Mouse (Mus musculus): ENCODE measurements at regions not wholly inside any gene's neighbourhood (a gene's known extent, or its start where the extent isn't known, plus 50 kb on each side); places are given as distances from the start of the nearest gene placed in this dataset.

DNA sequence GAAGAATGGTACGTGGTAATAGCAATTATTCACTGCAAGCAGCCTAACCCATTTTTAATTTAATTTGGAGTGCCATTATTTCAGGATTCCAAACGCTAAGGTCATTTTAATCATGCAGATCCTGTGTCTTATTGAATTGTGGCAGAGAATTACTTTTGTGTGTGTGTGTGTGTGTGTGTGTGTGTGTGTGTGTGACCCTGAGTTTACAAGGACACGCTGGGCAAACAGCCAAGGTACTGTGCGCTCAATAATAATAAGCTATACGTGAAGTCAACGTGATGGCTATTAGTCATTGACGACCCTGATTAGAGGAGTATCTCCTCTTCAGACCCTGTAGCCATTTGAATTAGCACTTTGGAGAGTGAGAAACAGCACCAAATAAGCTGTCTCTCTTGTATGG, 144.1 kb downstream of the Klf7 start:
- ATAC-seq: no peak

DNA sequence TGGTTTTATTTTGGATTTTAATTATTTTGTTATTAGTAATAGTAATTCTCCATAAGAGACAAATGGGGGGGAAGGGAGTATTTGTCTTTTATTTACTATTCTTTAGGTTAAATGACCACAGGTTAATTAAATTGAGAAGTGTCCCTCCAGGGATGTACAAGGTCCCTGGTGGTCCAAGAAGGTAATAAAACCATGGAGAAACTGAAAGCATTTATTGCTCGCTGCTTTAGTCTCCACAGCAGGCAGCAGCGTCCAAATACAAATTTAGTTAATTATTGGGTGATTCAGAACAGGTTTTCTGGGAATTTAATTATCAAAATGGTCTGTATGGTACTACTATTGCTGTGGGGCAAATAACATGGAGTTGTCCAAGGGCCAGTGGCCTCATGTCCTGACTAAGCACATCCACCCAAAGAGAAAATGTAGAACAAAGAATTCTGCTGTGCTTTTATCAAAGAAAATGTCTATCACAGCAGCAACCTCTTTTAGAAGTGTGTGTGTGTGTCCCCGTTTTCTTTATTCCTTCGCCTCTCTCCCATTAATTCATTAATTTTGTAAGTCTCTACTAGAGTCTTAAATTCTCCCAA, 144.7 kb downstream of the Klf7 start:
- ATAC-seq: no peak

DNA sequence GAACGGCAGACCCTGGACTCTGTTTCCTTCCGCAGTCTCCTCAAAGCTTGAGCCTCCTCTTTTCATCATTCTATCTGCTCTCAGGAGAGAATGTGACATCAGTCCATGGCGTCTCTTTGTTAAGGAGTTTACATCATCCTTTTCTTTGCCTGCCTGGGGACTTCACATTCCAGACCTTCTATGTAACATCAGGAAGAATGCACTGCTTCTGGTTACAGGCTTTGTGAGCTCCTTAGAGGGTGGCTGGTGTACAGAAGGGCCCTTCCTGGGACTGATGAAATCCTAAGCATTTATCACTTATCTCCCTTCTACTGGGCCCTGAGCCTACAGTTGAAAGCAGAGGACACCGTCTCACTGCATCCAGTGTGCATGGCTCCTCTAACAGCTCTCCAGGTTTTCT, 145.2 kb downstream of the Klf7 start:
- ATAC-seq: no peak

DNA sequence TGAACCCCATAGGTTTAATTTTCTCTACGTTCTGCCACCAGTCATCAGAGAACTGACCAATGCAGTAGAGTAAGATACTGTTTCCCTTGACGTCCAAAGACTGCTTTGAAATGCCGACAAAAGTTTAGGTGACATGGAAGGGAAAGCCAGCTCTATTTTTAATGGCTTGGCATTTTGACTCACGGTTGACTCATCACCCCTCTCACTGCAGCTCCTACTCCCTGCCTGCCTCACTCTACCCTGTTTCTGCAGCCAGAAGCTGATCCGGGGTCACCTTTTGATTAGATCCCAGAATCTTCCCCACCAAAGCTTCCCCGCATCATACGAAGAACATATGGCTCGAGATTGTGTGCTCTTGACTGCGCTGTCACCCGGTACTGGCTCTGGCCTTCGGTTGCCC, 154.2 kb downstream of the Klf7 start:
- ATAC-seq: no peak

DNA sequence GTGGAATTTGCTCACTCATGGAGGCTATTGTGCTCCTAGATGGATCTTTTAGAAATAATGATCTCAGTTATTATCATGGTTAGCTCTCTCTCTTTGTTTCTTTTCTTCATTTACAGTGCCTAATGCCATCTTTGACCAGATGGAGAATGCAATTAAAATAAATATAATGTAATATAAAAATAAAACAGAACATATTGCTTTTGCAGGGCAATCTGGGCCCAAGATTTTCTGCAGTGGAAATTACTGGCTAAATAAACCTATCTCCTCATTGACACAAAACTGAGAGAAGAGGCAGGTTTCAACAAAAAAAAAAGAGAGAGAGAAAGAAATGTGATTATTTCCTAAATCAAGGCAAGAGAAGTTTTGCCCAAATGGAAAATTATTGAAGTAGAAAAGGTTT, 156.6 kb downstream of the Klf7 start:
- ATAC-seq: no peak

DNA sequence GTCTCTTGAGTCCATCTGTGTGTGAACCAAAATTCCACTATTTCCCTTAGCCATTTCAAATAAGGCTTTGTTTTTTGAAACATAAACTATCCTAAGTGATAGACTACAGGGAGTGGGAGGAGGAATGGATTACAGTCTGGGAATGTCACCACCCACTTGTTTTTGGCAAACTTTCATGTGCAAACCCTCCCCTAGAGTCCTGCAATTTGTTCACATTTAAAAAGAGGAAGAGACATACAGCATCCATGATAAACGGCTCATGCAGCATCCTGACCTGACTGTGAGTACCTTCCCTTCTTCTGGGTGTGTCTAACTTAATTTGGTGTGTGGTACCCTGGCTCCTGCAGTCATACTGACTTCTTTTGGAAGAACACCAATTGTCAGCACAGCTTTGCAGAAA, 157.6 kb downstream of the Klf7 start:
- ATAC-seq: no peak

DNA sequence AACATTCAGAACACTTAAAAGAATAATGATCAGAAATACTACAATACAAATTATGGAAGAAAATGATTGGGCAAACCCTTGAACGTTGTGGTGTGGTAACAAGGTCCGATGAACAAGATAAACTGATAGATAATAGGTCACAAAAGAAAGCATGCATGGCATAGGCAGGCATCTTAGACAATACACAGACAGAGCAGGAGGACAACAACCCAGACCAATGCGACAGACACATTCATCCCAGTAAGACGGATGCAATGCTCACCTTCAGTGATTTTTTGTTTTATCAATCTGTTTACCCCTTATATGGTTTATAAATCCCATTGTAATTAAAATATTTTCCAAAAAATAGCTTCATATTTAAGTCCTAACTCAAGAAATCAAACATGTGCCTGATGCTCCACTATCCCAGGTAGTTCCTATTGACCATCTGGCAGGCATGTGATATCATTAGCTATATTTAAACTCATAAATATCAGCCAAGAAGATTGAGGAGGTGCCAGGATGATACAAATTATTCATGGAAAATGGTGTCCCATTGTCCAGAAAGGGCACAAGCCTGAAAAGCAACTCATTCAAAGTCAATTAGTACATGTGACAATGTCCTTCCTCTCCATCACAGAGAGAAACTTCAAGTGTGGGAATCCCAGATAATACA, 166.3 kb downstream of the Klf7 start:
- ATAC-seq: no peak

DNA sequence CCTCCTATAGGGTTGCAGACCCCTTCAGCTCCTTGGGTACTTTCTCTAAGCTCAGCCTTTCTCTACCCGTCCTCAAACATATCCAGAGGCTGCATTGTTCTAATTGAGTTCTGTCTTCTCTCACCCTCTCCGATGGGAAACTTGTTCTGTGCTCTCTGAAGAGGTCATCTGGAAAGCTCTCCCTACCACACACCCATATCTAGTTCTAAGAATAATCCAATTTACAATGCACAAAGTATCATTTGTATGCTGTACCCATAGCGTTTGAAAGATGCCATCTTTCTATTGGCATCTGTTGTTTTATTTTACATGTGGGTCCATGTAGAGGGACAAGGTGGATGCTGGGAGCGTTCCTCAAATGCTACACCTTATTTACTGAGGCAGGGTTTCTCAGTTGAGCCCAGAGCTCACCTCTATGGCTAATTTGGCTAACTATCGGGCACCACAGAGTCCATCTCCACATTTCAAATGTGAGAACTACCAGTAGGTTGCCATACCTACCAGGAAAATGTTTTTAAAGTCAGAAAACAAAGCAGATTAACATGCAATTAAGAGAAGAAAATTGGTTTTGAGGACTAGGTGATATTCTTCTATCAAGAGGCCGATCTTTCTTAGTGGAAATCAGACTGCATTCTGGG, 167.1 kb downstream of the Klf7 start:
- no peak for ATAC-seq

DNA sequence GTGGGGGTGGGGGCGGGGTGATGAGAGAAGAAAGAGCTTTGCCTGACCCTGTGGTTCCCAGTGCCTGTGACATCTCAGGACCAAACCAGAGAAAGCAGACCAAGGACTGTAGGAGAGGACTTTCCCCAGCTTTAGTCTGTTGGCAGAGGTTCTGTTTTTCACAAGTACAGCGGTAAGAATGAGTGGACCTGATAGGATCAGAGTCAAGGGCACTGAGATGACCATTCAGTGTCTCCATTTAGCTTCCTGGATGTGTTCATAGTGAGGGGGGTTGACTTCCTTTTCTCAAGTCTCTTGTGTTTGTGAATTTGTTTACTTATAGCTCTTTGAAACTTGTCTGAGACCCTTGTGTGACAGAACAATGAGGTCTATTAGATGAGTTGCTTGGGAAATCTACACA, 167.9 kb downstream of the Klf7 start:
- no peak for ATAC-seq

DNA sequence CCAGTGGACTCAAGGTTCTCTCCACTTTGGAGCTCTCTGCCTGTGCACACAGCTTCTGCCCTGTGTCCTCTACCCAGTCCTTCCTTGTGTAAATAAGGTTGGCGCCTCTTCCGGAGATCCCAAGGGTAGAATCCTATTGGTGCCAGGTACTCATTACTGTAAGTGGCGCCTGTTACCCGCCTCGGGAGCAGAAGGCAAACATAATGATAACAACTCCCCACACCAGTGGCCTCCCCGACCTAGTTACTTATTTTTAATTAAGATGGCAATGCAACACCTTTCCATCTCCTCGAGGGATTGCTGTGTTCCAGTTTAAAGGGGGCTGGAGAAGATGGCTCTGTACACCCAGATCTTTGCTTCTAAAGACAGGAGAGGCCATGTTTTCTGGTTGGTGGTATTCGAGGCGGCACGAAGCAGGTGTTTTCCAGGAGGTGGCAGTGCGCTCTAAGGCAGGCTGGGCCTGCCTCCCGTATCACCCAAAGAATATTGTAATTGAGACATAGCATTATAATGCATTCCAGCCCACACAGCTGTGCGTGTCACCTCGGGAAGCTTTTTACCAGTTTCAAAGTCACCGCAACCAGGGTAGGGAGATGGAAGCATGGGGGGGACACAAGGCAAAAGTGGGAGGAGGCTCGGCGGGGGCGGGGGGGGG, 168.7 kb downstream of the Klf7 start:
- ATAC-seq: peak; percentile 76

DNA sequence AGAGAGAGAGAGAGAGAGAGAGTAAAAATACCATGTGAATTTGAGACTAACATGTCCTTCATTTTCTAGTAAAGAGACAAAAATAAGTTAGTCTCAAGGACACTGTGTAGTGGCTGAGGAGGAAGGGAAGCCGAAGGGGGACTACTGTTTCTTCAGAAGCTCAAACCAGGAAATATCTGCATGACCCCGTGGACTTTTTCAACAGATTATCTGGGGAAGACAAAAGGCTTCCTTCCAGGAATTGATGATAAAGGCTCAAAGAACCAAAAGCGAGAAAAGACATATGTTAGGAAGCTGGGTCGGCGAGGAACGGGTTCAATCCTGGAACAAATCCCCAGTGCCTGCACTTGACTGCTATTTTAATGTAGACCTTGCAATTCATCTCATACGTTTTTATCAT, 170.4 kb downstream of the Klf7 start:
- no peak for ATAC-seq

DNA sequence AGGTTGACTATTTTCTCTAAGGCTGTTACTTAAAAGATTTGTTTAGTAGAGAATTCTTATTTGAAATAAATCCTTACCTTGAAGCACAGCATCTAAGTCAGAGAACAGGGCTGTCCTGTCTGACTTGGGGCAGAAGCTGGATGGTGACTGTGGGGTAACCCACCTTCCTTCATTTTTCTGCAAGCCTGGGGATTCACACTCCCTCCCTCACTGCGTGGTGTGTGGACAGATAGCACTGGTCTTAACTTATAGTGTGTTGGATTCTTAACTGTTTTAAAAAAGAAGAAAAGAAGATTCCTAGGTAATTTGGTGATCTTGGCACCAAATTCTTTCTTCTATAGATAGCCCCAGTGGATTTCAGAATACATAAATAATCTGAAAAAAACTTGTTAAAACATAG, 174.8 kb downstream of the Klf7 start:
- ATAC-seq: no peak

DNA sequence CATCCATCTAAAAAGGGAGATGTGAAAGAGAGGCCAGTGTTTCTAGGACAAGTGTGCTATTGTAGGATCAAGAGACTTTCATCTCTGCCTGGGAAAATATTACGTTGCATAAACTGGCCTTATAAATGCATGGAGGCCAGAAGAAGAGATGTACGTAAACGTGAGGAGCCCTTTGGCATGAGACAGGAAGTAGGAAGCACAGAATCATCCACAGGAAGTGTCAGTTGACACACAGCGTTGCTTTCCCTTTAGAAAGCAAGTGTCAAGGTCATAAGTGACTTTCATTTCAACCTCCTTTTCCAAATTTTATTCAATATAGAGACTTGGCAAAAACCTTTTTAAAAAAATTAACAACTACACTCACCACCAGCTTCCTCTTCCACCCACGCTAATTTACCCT, 175.2 kb downstream of the Klf7 start:
- ATAC-seq: peak; percentile 40

DNA sequence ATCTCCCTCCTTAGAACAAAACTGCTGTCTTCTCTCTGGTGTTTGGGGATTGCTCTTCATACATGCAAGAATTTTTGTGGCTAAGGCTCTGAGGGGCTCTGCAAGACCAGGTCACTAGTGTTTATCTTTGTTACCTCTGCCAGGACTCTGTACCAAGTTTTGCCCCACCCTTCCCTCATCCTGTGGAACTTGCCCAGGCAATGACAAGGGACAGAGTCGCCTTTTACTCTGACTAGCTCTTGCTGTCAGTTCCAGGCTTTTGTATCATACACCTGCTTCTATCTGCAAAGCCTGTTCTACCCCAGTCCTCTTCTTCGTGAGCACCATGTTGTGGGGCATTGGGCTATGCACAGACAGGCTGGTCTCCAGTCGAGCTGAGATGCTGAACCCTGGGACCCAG, 175.7 kb upstream of the 4933402D24Rik start:
- ATAC-seq: no peak

DNA sequence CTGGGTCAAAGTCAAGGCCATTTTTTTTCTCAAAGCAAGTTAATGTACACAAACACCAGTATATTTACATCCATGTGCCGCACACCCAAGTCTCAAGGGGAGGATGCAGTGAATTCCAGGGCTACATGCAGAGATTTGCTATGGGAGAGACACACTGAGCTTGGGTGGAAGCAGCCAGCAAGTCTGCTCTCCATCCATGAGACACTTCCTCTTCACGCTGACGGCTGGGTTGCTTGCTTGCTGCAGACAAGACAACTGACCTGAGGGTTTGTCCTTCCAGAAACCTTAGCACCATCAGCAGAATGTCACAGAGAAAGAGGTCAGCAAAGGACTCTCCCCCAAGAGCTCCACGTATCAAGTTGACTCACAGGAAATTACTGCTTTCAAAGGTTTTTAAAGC, 169.3 kb upstream of the 4933402D24Rik start:
- ATAC-seq: no peak

DNA sequence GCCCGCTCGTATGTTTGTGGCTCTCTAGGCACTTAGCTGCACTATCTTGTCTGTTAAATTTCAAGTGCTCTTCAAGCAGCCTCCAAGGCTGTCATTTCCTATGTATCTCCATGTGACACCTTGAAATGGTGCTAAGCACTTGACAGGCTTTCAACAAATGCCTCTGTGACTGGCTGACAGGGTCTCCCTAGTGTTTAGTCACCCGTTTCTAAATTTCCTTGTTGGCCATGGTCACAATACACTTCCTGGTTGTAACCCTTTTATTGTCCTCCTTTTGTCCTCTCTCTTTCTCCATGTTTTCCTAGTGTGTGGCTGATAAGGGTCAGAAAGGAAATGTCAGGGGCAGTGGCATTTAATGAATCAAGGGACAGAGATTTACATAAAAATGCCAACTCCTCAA, 168.4 kb upstream of the 4933402D24Rik start:
- no peak for ATAC-seq

DNA sequence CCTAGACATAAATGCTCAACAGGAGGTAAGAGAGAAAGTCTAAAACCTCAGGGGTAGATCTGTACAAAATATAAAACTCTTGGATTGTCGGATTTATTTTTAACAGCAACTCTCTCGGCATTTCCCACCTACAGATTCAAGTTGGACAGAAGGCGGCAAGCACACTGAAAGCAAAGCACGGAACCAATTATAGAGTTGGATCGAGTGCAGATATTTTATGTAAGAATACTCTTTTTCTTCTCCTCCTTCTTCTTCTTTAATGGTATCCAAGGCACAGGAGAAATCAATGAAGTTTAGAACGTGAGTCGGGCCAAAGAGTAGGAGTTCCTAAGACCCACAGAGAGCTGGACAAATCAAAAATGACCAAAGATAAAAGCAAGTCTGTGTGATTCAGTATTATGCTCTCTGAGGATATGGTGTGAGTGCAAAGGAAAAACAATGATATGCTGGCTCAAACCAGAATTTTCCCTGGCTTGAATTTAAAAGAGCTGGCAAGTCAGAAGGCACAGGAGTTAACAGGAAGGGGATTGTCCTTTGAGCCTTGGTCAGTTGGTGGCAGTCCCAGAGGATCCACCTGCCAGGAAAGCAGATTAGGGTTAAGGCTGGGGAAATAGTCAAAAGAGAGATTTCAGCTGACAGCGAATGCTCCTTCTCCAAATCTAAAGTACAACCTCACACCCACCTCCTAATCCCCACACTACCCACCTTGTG, 165.7 kb upstream of the 4933402D24Rik start:
- ATAC-seq: no peak

DNA sequence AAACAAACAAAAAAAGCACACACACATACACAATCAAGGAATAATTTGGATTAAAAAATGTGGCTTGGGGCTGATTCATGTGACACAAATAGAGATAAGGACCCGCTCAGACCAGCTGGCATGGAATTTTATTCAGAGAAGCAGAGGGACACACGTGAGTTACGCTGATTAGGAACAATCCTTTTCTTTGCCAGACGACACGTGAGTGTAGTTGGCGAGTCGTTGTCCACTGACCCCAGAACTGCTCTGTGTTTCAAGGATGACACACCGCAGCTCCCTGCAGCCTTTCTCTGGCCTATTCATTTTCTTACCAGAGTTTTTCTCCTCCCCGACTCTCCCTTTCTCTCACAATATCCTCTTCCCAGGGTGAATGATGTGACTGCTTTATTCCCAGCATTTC, 163.4 kb upstream of the 4933402D24Rik start:
- no peak for ATAC-seq

DNA sequence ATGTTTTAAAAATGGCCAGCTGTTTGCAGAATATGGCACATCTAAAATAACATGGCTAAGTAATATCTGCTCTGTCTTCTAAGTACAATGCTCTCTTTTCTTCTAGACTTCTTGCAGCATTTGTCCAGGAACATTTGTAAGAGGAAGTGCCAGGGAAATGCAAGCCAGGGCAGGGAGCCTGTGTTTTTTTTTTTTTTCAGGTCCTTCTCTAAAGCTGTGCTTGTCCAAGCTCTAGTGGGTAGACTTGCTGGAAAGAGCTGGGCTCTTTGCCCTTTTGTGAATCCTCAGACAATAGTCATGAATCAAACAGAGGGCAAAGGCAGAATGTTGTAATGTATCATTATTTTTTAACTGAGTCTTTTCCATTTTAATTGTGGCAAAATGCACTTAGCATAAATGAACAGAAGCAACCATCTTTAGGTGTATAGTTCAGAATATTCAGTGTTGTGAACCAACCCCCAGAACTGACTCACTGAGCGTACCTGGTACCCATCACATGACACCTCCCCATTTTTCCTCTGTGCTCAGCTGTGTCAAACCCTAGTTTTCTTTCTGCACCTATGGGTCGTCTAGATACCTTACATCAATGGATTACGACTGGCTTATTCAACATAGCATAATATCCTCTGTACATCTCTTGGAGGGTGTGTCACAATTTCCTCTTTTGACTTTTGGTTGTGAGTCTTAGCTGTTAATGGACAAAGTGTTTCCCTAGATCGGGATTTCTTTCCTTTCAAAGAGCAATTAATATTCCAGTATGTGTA, 160.5 kb upstream of the 4933402D24Rik start:
- ATAC-seq: no peak

DNA sequence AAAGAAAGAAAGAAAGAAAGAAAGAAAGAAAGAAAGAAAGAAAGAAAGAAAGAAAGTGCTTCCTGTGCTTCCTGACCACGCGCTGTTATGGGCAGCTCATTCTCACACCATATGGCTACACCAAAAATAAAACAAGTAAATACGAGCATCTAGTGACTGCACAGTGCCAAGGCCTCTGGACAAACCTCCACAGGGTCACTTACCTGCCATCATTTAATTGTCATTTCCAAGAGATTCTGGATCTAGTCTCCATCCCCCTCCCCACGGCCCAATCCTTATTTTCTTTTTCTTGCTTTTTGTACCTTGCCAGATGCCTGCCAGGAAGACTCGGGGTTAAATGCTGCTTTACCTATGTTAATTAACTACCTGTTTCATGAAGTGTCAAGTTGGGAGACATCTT, 159.8 kb upstream of the 4933402D24Rik start:
- ATAC-seq: no peak

DNA sequence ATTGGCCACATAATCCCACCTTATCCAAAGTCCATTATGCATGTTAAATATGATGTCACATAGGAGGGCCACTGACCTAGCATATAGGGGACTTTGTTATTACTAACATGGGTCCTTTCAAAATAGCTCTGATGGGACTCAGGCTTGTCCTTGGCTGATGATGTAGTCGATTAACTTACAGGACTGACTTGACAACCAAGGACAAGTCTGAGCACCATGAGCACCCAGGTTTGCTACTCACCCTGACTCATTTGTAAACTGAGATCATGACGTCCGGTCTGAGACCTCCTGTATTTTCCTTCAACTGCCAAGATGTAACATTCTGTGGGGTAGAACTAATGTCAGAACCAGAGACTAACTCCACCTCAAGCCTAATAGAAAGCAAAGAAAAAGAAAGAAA, 159.3 kb upstream of the 4933402D24Rik start:
- no peak for ATAC-seq

DNA sequence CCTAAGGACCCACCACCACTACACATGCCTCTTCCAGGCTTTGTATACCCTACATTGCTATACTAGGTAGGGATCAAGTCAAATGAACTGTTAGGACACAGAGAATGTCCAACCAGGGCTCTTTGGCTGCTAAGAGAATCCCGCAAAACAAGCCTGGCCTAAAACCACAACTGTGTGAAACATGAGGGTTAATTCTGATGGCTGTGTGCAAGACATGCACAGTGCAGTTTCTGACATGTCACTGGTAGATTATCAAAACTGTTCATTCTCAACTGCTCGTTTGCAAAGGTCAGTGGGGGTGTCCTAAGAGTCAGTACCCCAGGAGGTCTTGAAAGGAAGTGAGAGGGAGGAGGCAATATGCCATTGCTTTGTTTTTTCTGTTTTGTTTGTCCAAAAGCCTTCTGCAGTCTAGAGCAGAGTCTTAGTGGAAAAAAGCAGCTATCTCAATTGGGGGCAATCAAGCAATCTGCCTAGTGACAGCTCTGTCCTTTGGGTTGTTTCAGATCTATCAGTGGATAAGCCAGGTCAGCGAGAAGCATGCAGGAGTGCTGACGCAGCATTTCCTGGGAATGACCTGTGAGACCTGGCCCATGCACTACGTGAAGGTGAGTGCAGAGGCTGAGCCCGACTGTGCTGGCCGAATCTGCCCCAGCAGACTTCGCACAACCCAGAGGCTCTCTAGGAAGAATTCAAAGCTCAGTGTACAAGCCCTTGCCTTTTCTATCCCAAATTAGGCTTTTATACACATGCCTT, 151.3 kb upstream of the 4933402D24Rik start:
- ATAC-seq: no peak
